Mouse (Mus musculus): ENCODE measurements at regions not wholly inside any gene's neighbourhood (a gene's known extent, or its start where the extent isn't known, plus 50 kb on each side); places are given as distances from the start of the nearest gene placed in this dataset.

DNA sequence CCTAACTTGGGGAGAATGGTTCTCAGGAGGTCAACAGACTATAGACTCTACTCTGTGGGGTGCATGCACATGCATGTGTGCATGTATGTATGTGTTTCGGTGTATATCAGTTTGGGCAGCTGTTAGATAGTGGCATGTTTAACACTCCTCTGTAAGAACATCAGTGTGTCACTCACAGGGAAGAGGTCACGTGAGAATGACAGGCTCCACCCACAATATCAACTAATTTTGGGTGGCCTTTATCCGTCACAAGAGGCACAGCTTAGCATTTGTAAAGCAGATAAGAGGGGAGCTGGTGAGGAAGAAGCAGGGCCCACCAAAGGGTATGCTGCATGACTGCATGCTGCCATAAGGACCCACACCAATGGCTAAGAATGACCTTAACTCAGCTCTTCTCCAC, 93.2 kb upstream of the Serp2 start:
- no peak for TF ChIP-seq CTCF (IDR thresholded peaks at IDR 0.05; ENCODE audit: low read depth)
- TF ChIP-seq EP300 (IDR thresholded peaks at IDR 0.05; ENCODE audit: low read depth): no peak

Data from liver, embryonic 14.5 days (tissue).